Mouse (Mus musculus): ENCODE results near the gene Zfp664. TPM values are rescaled to one million over a fixed set of nuclear protein-coding genes. Genes with fewer than 3 reads are reported as not detected.
A peak's percentile ranks its signal among the peaks of the same experiment; 100 is the strongest.

Gene Zfp664
- polyA plus RNA-seq, 1 experiment from 2014 or later = 171 TPM

GRCm38 (mm10) chr5:124903852-124904251 lies 41.4 kb downstream of the Zfp664 start:
- Histone ChIP-seq H3K4me3 (no peak overlapping the region), H3K4me2 (replicated peaks) (no peak overlapping the region), H3K9ac (replicated peaks) (no peak overlapping the region), H3K27me3 (0 out of 2 replicates have a peak, but pooled peaks cover 4% of the 10 kb centered on the region), H3K27ac (replicated peaks) (no peak overlapping the region), H3K4me1 (peaks cover 6% of the 10 kb centered on the region), H3K36me3 (no peaks in the 10 kb centered on the region), H3K9me3 (no peaks in the 10 kb centered on the region)
- 93% methylated on average over 4 of the region's 4 CpGs for WGBS
- ATAC-seq (ENCODE audit: low FRiP score, low read depth) = no peak

GRCm38 (mm10) chr5:124906890-124907289 lies 44.4 kb downstream of the Zfp664 start:
- Histone ChIP-seq H3K4me3 (no peak overlapping the region), H3K4me1 (no peaks in the 10 kb centered on the region), H3K27me3 (0 out of 2 replicates have a peak, but pooled peaks cover 4% of the 10 kb centered on the region), H3K36me3 (no peaks in the 10 kb centered on the region), H3K9me3 (0 out of 2 replicates have a peak, but pooled peaks cover 4% of the 10 kb centered on the region), H3K9ac (replicated peaks) (no peak overlapping the region), H3K27ac (replicated peaks) (no peak overlapping the region), H3K4me2 (replicated peaks) (no peak overlapping the region)
- WGBS = 80% methylated on average over 13 of the region's 13 CpGs
- ATAC-seq (ENCODE audit: low FRiP score, low read depth) = no peak

GRCm38 (mm10) chr5:124908860-124909259 lies 46.4 kb downstream of the Zfp664 start:
- Histone ChIP-seq H3K4me3 (no peak overlapping the region), H3K4me1 (peaks cover 19% of the 10 kb centered on the region), H3K36me3 (no peaks in the 10 kb centered on the region), H3K9ac (replicated peaks) (no peak overlapping the region), H3K9me3 (0 out of 2 replicates have a peak, but pooled peaks cover 4% of the 10 kb centered on the region), H3K4me2 (replicated peaks) (no peak overlapping the region), H3K27ac (replicated peaks) (no peak overlapping the region), H3K27me3 (0 out of 2 replicates have a peak, but pooled peaks cover 4% of the 10 kb centered on the region)
- WGBS = 21% methylated on average over 5 of the region's 5 CpGs
- peak; percentile 74; the same call in 1 of the 2 replicates for ATAC-seq (ENCODE audit: low FRiP score, low read depth)

- Histone ChIP-seq H3K9me3 (0 out of 2 replicates have a peak, but pooled peaks cover 4% of the 10 kb centered on the region), H3K4me3 (no peak overlapping the region), H3K27ac (replicated peaks) (no peak overlapping the region), H3K4me2 (replicated peaks) (no peak overlapping the region), H3K4me1 (peaks cover 24% of the 10 kb centered on the region), H3K9ac (replicated peaks) (no peak overlapping the region), H3K27me3 (0 out of 2 replicates have a peak, but pooled peaks cover 4% of the 10 kb centered on the region), H3K36me3 (no peaks in the 10 kb centered on the region)
- 51% methylated on average over 7 of the region's 7 CpGs for WGBS
- no peak for ATAC-seq (ENCODE audit: low FRiP score, low read depth)
These were observed 49.8 kb downstream of the Zfp664 start for GRCm38 (mm10) chr5:124912276-124912675.

GRCm38 (mm10) chr5:124912946-124913933 lies 50.7 kb downstream of the Zfp664 start:
- H3K4me1 ChIP-seq = peaks cover 24% of the 10 kb centered on the region
- 0 out of 2 replicates have a peak, but pooled peaks have one; percentile 44 for ATAC-seq (ENCODE audit: low FRiP score, low read depth)
- no peaks in the 10 kb centered on the region for H3K36me3 ChIP-seq
- peak overlapping the region; percentile 63 for H3K27ac ChIP-seq (replicated peaks)
- 18% methylated on average over 20 of the region's 20 CpGs for WGBS
- no peak overlapping the region for H3K9ac ChIP-seq (replicated peaks)
- H3K4me3 ChIP-seq = no peak overlapping the region
- no peak overlapping the region for H3K4me2 ChIP-seq (replicated peaks)
- 0 out of 2 replicates have a peak, but pooled peaks cover under 1% of the 10 kb centered on the region for H3K27me3 ChIP-seq
- H3K9me3 ChIP-seq = 0 out of 2 replicates have a peak, but pooled peaks cover 4% of the 10 kb centered on the region

- Histone ChIP-seq H3K4me3 (no peak overlapping the region), H3K9me3 (0 out of 2 replicates have a peak, but pooled peaks cover 5% of the 10 kb centered on the region), H3K4me1 (peaks cover 16% of the 10 kb centered on the region), H3K36me3 (no peaks in the 10 kb centered on the region), H3K9ac (replicated peaks) (no peak overlapping the region), H3K4me2 (replicated peaks) (no peak overlapping the region), H3K27me3 (no peaks in the 10 kb centered on the region), H3K27ac (replicated peaks) (no peak overlapping the region)
- no peak for ATAC-seq (ENCODE audit: low FRiP score, low read depth)
- WGBS = 79% methylated on average over 3 of the region's 3 CpGs
These were observed 57.3 kb downstream of the Zfp664 start for GRCm38 (mm10) chr5:124919798-124920197.

- no peak overlapping the region for H3K9ac ChIP-seq (replicated peaks)
- H3K27me3 ChIP-seq = no peaks in the 10 kb centered on the region
- ATAC-seq (ENCODE audit: low FRiP score, low read depth) = no peak
- H3K4me2 ChIP-seq (replicated peaks) = no peak overlapping the region
- H3K27ac ChIP-seq (replicated peaks) = peak overlapping the region; percentile 93; the same call in 1 of the 2 replicates
- no peaks in the 10 kb centered on the region for H3K36me3 ChIP-seq
- H3K4me3 ChIP-seq = no peak overlapping the region
- peaks cover 24% of the 10 kb centered on the region for H3K4me1 ChIP-seq
- 0 out of 2 replicates have a peak, but pooled peaks cover 5% of the 10 kb centered on the region for H3K9me3 ChIP-seq
These were observed 58.9 kb downstream of the Zfp664 start for GRCm38 (mm10) chr5:124921410-124921809.

- ATAC-seq (ENCODE audit: low FRiP score, low read depth) = peak; percentile 73
- Histone ChIP-seq H3K9me3 (0 out of 2 replicates have a peak, but pooled peaks cover 5% of the 10 kb centered on the region), H3K27ac (replicated peaks) (peak overlapping the region; percentile 93), H3K4me2 (replicated peaks) (peak overlapping the region; percentile 19), H3K27me3 (no peaks in the 10 kb centered on the region), H3K4me3 (no peak overlapping the region), H3K9ac (replicated peaks) (no peak overlapping the region), H3K4me1 (peaks cover 24% of the 10 kb centered on the region), H3K36me3 (no peaks in the 10 kb centered on the region)
- WGBS = 26% methylated on average over 18 of the region's 18 CpGs
These were observed 60.2 kb downstream of the Zfp664 start for GRCm38 (mm10) chr5:124922356-124923352.

GRCm38 (mm10) chr5:124929425-124930054 lies 67.0 kb downstream of the Zfp664 start:
- H3K4me3 ChIP-seq = no peak overlapping the region
- WGBS = 74% methylated on average over 9 of the region's 9 CpGs
- no peak overlapping the region for H3K9ac ChIP-seq (replicated peaks)
- no peak for ATAC-seq (ENCODE audit: low FRiP score, low read depth)
- no peaks in the 10 kb centered on the region for H3K27me3 ChIP-seq
- H3K27ac ChIP-seq (replicated peaks) = no peak overlapping the region
- H3K9me3 ChIP-seq = no peaks in the 10 kb centered on the region
- no peak overlapping the region for H3K4me2 ChIP-seq (replicated peaks)
- no peaks in the 10 kb centered on the region for H3K36me3 ChIP-seq
- H3K4me1 ChIP-seq = peaks cover 27% of the 10 kb centered on the region

- no peak overlapping the region for H3K4me2 ChIP-seq (replicated peaks)
- no peak for ATAC-seq (ENCODE audit: low FRiP score, low read depth)
- H3K4me3 ChIP-seq = no peak overlapping the region
- H3K27ac ChIP-seq (replicated peaks) = peak overlapping the region; percentile 80
- H3K4me1 ChIP-seq = peaks cover 27% of the 10 kb centered on the region
- no peaks in the 10 kb centered on the region for H3K27me3 ChIP-seq
- 42% methylated on average over 5 of the region's 5 CpGs for WGBS
- H3K9me3 ChIP-seq = no peaks in the 10 kb centered on the region
- no peak overlapping the region for H3K9ac ChIP-seq (replicated peaks)
- H3K36me3 ChIP-seq = no peaks in the 10 kb centered on the region
These were observed 67.6 kb downstream of the Zfp664 start for GRCm38 (mm10) chr5:124930055-124930439.

GRCm38 (mm10) chr5:124930603-124931002 lies 68.1 kb downstream of the Zfp664 start:
- Histone ChIP-seq H3K9ac (replicated peaks) (no peak overlapping the region; the same call in 1 of the 2 replicates), H3K27ac (replicated peaks) (peak overlapping the region; percentile 80), H3K27me3 (no peaks in the 10 kb centered on the region), H3K4me2 (replicated peaks) (no peak overlapping the region), H3K4me1 (peaks cover 23% of the 10 kb centered on the region), H3K4me3 (no peak overlapping the region), H3K36me3 (no peaks in the 10 kb centered on the region), H3K9me3 (no peaks in the 10 kb centered on the region)
- 12% methylated on average over 8 of the region's 9 CpGs for WGBS
- ATAC-seq (ENCODE audit: low FRiP score, low read depth) = no peak

All from midbrain, embryonic 12.5 days (tissue).